Mouse (Mus musculus) forebrain, embryonic 12.5 days (tissue): ENCODE data around the gene Kcnk3. TPM values are rescaled to one million over a fixed set of nuclear protein-coding genes. Genes with fewer than 3 reads are reported as not detected.

Experiments used
- ATAC-seq: fragments of 200-750 bp; cut with Nextera tagmentation; 2 replicates; pipeline ENCODE4 v1.8.0; 2017; ENCODE audit warnings: moderate TSS enrichment; ENCODE audit not compliant: low FRiP score
- H3K27ac ChIP-seq: fragments of 300-500 bp; sonication (generic); 2 replicates; pipeline ENCODE4 v1.5.1; 2016; ENCODE audit warnings: mild to moderate bottlenecking
- H3K27me3 ChIP-seq: fragments of 300-500 bp; sonication (generic); 2 replicates; pipeline ENCODE4 v1.6.1; 2016; ENCODE audit warnings: mild to moderate bottlenecking
- H3K36me3 ChIP-seq: fragments of 300-500 bp; sonication (generic); replicated peaks from 2 replicates; pipeline ENCODE4 v1.6.1; 2016; ENCODE audit warnings: mild to moderate bottlenecking
- H3K4me1 ChIP-seq: fragments of 300-500 bp; sonication (generic); 2 replicates; pipeline ENCODE4 v1.6.1; 2016
- H3K4me2 ChIP-seq: fragments of 300-500 bp; sonication (generic); 2 replicates; pipeline ENCODE4 v1.6.1; 2016; ENCODE audit warnings: mild to moderate bottlenecking, moderate library complexity
- H3K4me3 ChIP-seq: fragments of 300-500 bp; sonication (generic); replicated peaks from 2 replicates; pipeline ENCODE4 v1.5.1; 2016; ENCODE audit warnings: mild to moderate bottlenecking
- H3K9ac ChIP-seq: fragments of 300-500 bp; sonication (generic); 2 replicates; pipeline ENCODE4 v1.6.1; 2016; ENCODE audit warnings: mild to moderate bottlenecking
- H3K9me3 ChIP-seq: fragments of 300-500 bp; sonication (generic); 2 replicates; pipeline ENCODE4 v1.6.1; 2016
- WGBS: fragments of 180-500 bp; shearing (Covaris S2); methylation state at CpG from one replicate; pipeline ENCODE4 v1.1.7; 2016; 5-methylcytosine and 5-hydroxymethylcytosine counted together
- polyA plus RNA-seq: library from polyadenylated mRNA; unstranded; fragments of >200 nt; fragmentation: Nextera tagmentation; extraction: Ambion mirVana; gene quantifications from 2 replicates; pipeline ENCODE4 v1.2.1, GENCODE M21; 2016

The Kcnk3 gene
- polyA plus RNA-seq, 1 experiment from 2014 or later, result 0.54 TPM

- no peak overlapping the region for H3K4me3 ChIP-seq
- no peak for ATAC-seq
- WGBS, result 93% methylated on average over 3 of the region's 3 CpGs
Observed at GRCm38 (mm10) chr5:30651554-30651953, 63.6 kb downstream of the Kcnk3 start.

DNA sequence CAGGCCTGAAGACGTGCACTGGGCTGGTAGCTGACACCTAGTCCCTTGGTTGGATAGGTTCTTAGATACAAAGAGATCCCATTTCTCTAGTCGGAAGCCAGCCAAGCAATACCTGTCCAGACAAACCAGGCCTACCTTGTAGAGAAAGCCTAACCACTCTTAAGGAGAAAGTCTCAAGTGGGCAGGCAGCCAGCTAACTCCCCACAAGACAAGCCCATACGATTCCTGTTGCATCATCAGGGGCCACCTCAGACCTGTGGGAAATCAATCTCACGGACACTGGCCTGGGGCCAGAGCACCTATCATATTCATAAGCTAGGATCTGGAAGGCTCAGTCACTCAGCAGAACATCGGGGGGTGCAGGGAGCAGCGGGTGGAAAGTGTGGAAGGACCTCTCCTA lies 65.3 kb downstream of the Kcnk3 start:
- Histone ChIP-seq H3K4me3 (no peak overlapping the region), H3K27me3 (no peaks in the 10 kb centered on the region), H3K27ac (no peak overlapping the region), H3K36me3 (peaks cover 39% of the 10 kb centered on the region), H3K9ac (no peak overlapping the region), H3K4me2 (no peak overlapping the region), H3K4me1 (peaks cover 10% of the 10 kb centered on the region), H3K9me3 (no peaks in the 10 kb centered on the region)
- 88% methylated on average over 6 of the region's 6 CpGs for WGBS
- no peak for ATAC-seq

More at GRCm38 (mm10) chr5:30651554-30651953, 63.6 kb downstream of the Kcnk3 start:
- Histone ChIP-seq H3K4me1 (peaks cover 17% of the 10 kb centered on the region), H3K9me3 (no peaks in the 10 kb centered on the region), H3K27me3 (no peaks in the 10 kb centered on the region), H3K9ac (no peak overlapping the region), H3K4me2 (no peak overlapping the region), H3K27ac (no peak overlapping the region), H3K36me3 (peaks cover 24% of the 10 kb centered on the region)

- peaks cover 48% of the 10 kb centered on the region for H3K36me3 ChIP-seq
- no peak overlapping the region for H3K9ac ChIP-seq
- no peak overlapping the region for H3K4me2 ChIP-seq
- WGBS, result 91% methylated on average over 8 of the region's 8 CpGs
- no peak for ATAC-seq
- no peak overlapping the region for H3K27ac ChIP-seq
- H3K9me3 ChIP-seq, result no peaks in the 10 kb centered on the region
- no peaks in the 10 kb centered on the region for H3K27me3 ChIP-seq
- no peaks in the 10 kb centered on the region for H3K4me1 ChIP-seq
- H3K4me3 ChIP-seq, result no peak overlapping the region
Observed at GRCm38 (mm10) chr5:30655042-30655441, 67.1 kb downstream of the Kcnk3 start.

GRCm38 (mm10) chr5:30655526-30656195 lies 67.7 kb downstream of the Kcnk3 start:
- no peak for ATAC-seq
- Histone ChIP-seq H3K36me3 (peaks cover 48% of the 10 kb centered on the region), H3K27ac (no peak overlapping the region), H3K9ac (no peak overlapping the region), H3K4me1 (no peaks in the 10 kb centered on the region), H3K4me3 (no peak overlapping the region), H3K4me2 (no peak overlapping the region), H3K9me3 (no peaks in the 10 kb centered on the region), H3K27me3 (no peaks in the 10 kb centered on the region)
- WGBS, result 86% methylated on average over 6 of the region's 6 CpGs

DNA sequence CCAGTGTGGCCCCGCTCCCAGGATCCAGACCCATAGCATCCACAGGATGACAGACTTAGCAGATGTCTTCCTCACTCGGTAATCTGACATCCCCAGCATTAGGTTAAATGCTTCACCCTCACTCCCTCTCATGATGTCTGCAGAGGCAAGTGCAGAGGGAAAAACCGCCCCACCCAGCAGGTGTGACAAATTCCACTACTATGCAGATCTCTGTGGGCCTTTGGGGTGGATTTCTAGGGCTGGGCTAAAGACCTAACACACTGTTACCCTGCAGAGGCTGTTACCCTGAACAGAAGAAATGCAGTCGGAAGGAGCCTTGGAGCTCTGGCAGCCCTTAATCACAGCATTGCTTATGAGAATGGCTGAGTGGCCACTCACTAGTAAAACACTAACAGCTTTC lies 71.1 kb downstream of the Kcnk3 start:
- ATAC-seq, result no peak
- Histone ChIP-seq H3K4me3 (no peak overlapping the region), H3K36me3 (peaks cover 44% of the 10 kb centered on the region), H3K4me1 (no peaks in the 10 kb centered on the region), H3K27me3 (no peaks in the 10 kb centered on the region), H3K9ac (no peak overlapping the region), H3K9me3 (no peaks in the 10 kb centered on the region), H3K27ac (no peak overlapping the region), H3K4me2 (no peak overlapping the region)
- WGBS, result 81% methylated on average over 4 of the region's 4 CpGs

GRCm38 (mm10) chr5:30660278-30660677 lies 72.3 kb downstream of the Kcnk3 start:
- WGBS, result 79% methylated on average over 1 of the region's 1 CpGs
- Histone ChIP-seq H3K9me3 (no peaks in the 10 kb centered on the region), H3K4me3 (no peak overlapping the region), H3K4me1 (no peaks in the 10 kb centered on the region), H3K27ac (no peak overlapping the region), H3K9ac (no peak overlapping the region), H3K4me2 (no peak overlapping the region), H3K27me3 (no peaks in the 10 kb centered on the region), H3K36me3 (peaks cover 36% of the 10 kb centered on the region)
- ATAC-seq, result no peak

- Histone ChIP-seq H3K27ac (no peak overlapping the region), H3K9ac (no peak overlapping the region), H3K9me3 (no peaks in the 10 kb centered on the region), H3K36me3 (peaks cover 30% of the 10 kb centered on the region), H3K4me2 (no peak overlapping the region), H3K4me1 (no peaks in the 10 kb centered on the region), H3K4me3 (no peak overlapping the region), H3K27me3 (no peaks in the 10 kb centered on the region)
- no peak for ATAC-seq
- WGBS, result 94% methylated on average over 5 of the region's 5 CpGs
Observed at GRCm38 (mm10) chr5:30660813-30661212, 72.8 kb downstream of the Kcnk3 start.

- no peaks in the 10 kb centered on the region for H3K27me3 ChIP-seq
- H3K27ac ChIP-seq, result no peak overlapping the region
- no peaks in the 10 kb centered on the region for H3K9me3 ChIP-seq
- H3K36me3 ChIP-seq, result peaks cover 16% of the 10 kb centered on the region
- no peak overlapping the region for H3K9ac ChIP-seq
- no peak overlapping the region for H3K4me2 ChIP-seq
- 90% methylated on average over 9 of the region's 9 CpGs for WGBS
- ATAC-seq, result no peak
- no peak overlapping the region for H3K4me3 ChIP-seq
- peaks cover 26% of the 10 kb centered on the region for H3K4me1 ChIP-seq
Observed at GRCm38 (mm10) chr5:30665360-30665759, 77.4 kb downstream of the Kcnk3 start.

- Histone ChIP-seq H3K9me3 (no peaks in the 10 kb centered on the region), H3K27ac (peak overlapping the region; percentile 61; the same call in 1 of the 2 replicates), H3K9ac (peak overlapping the region; percentile 48; the same call in 1 of the 2 replicates), H3K36me3 (peaks cover 22% of the 10 kb centered on the region), H3K4me2 (peak overlapping the region; percentile 63), H3K4me1 (peaks cover 26% of the 10 kb centered on the region), H3K27me3 (no peaks in the 10 kb centered on the region), H3K4me3 (peak overlapping the region; percentile 81)
- ATAC-seq, result no peak
- WGBS, result 72% methylated on average over 6 of the region's 6 CpGs
Observed at GRCm38 (mm10) chr5:30665968-30666367, 78.0 kb downstream of the Kcnk3 start.

DNA sequence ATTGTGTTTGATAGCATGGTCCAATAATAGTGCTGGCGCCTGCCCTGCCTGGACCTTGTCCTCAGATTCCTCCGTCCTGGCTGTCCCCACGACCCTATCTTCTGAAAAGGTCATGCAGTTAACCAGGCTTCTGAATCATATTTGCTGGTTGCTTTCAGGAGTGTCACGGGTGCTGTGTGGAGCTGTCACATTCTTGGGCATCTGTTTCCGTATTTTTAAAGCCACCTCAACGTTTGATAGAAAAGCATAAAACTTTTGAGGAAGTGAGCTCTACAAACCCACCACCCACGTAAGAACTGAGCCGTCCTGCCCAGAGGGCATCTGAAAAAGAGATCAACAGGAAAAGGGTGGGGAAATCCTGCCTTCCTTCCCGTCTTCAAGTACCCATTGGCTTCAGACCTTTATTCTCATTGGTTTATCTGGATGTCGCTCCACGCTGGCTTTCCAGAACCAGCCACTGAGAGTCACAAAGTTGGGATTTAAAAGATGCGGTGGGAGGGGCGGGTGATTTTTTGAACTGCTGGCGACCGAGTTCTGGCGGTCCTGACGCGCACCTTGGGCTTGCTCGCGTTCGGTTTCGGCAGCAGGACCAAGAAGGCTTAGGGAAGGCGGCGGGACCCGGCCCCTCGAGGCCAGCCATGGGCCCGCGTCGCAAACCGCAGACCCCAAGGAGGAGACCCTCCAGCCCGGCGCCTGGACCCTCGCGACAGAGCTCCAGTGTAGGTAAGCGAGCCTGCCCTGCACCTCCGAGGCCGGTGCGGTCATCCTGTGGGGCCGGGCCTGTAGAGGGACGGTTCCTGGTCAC lies 78.6 kb downstream of the Kcnk3 start, which contains the start of gene Cenpa:
Gene Cenpa, plus strand, starts transcription at position 387 of the 805 bp plus-strand sequence.
- WGBS, result under 1% methylated on average over 40 of the region's 40 CpGs
- no peaks in the 10 kb centered on the region for H3K9me3 ChIP-seq
- peaks cover 26% of the 10 kb centered on the region for H3K4me1 ChIP-seq
- H3K36me3 ChIP-seq, result peaks cover 26% of the 10 kb centered on the region
- H3K4me3 ChIP-seq, result peak within 1 kb of the TSS; percentile 81
- no peaks in the 10 kb centered on the region for H3K27me3 ChIP-seq
- peak within 1 kb of the TSS; percentile 74 for H3K27ac ChIP-seq
- peak within 1 kb of the TSS; percentile 80 for H3K9ac ChIP-seq
- ATAC-seq, result peak; percentile 96
- peak within 1 kb of the TSS; percentile 63 for H3K4me2 ChIP-seq

GRCm38 (mm10) chr5:30667215-30667614 lies 79.2 kb downstream of the Kcnk3 start:
- no peak for ATAC-seq
- H3K4me2 ChIP-seq, result peak overlapping the region; percentile 63

DNA sequence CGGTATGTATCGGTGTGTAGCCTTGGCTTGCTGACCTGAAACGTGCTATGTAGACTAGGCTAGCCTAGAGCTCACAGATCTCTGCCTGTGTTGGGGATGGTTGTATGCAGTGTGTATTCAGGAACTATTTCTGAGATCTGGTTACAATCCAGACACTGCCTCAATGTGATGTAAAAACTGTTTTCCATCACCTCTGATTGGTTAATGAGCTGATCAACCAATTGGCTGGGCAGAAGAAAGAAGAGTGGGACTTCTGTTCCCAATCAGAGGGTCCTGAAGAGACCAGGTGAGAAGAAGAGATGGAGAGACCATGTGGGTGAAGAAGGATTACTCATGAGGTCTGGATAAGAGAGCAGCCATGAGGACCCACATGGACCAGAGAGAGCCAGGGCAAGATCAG lies 79.7 kb downstream of the Kcnk3 start:
- Histone ChIP-seq H3K4me1 (peaks cover 26% of the 10 kb centered on the region), H3K36me3 (peaks cover 37% of the 10 kb centered on the region), H3K9me3 (no peaks in the 10 kb centered on the region), H3K27ac (no peak overlapping the region), H3K4me2 (peak overlapping the region; percentile 63), H3K27me3 (no peaks in the 10 kb centered on the region), H3K9ac (peak overlapping the region; percentile 80), H3K4me3 (peak overlapping the region; percentile 81)
- no peak for ATAC-seq
- WGBS, result 6% methylated on average over 3 of the region's 3 CpGs

More at GRCm38 (mm10) chr5:30667215-30667614, 79.2 kb downstream of the Kcnk3 start:
- Histone ChIP-seq H3K9me3 (no peaks in the 10 kb centered on the region), H3K36me3 (peaks cover 32% of the 10 kb centered on the region), H3K9ac (peak overlapping the region; percentile 80), H3K4me1 (peaks cover 26% of the 10 kb centered on the region), H3K4me3 (peak overlapping the region; percentile 81), H3K27me3 (no peaks in the 10 kb centered on the region), H3K27ac (peak overlapping the region; percentile 74; the same call in 1 of the 2 replicates)
- under 1% methylated on average over 13 of the region's 13 CpGs for WGBS
